Mouse (Mus musculus) myocyte (in vitro differentiated cells): ENCODE data around the gene Col4a1. TPM values are rescaled to one million over a fixed set of nuclear protein-coding genes. Genes with fewer than 3 reads are reported as not detected.

Experiments used
- H3K27me3 ChIP-seq: one replicate; pipeline ENCODE4 v1.6.1; 2011; ENCODE audit not compliant: control insufficient read depth, insufficient read depth, insufficient read length
- H3K36me3 ChIP-seq: one replicate; pipeline ENCODE4 v1.6.1; 2011; ENCODE audit not compliant: control insufficient read depth, insufficient read depth
- H3K4me2 ChIP-seq: one replicate; pipeline ENCODE4 v1.6.1; 2011; ENCODE audit warnings: low read depth, control low read depth
- H3K4me3 ChIP-seq: one replicate; pipeline ENCODE4 v1.5.1; 2011; ENCODE audit warnings: mild to moderate bottlenecking, control low read depth, moderate library complexity
- H3K79me2 ChIP-seq: one replicate; pipeline ENCODE4 v1.6.1; 2011; ENCODE audit not compliant: control insufficient read depth, insufficient read depth
- H3ac ChIP-seq: one replicate; pipeline ENCODE4 v1.6.1; 2011; ENCODE audit not compliant: control insufficient read depth, insufficient read length
- CEBPB ChIP-seq: IDR thresholded peaks from 2 replicates; pipeline ENCODE4 v1.6.1; 2011; ENCODE audit warnings: mild to moderate bottlenecking, moderate library complexity; ENCODE audit not compliant: poor library complexity, insufficient read depth, severe bottlenecking
- E2F4 ChIP-seq: IDR thresholded peaks from one replicate; pipeline ENCODE4 v1.6.1; 2011; ENCODE audit warnings: mild to moderate bottlenecking, control low read depth, moderate library complexity; ENCODE audit not compliant: insufficient read depth
- MAX ChIP-seq: IDR thresholded peaks from one replicate; pipeline ENCODE4 v1.6.1; 2011; ENCODE audit warnings: low read depth, mild to moderate bottlenecking, control low read depth
- MYOD1 ChIP-seq, 3 experiments: IDR thresholded peaks; one replicate each; pipeline ENCODE4 v1.6.1; 2011; ENCODE audit warnings: control low read depth in 2 of 3, low read depth in 2 of 3, mild to moderate bottlenecking in 2 of 3, moderate library complexity in 1 of 3; ENCODE audit not compliant: insufficient read length in 2 of 3, control insufficient read depth in 1 of 3
- MYOG ChIP-seq, 3 experiments: IDR thresholded peaks; one replicate each; pipeline ENCODE4 v1.6.1; 2011; ENCODE audit warnings: control low read depth in 2 of 3, low read depth in 2 of 3, mild to moderate bottlenecking in 2 of 3; ENCODE audit not compliant: insufficient read length in 2 of 3, control insufficient read depth in 1 of 3, insufficient read depth in 1 of 3
- POLR2A ChIP-seq: IDR thresholded peaks from one replicate; pipeline ENCODE4 v1.6.1; 2011; ENCODE audit warnings: low read depth, mild to moderate bottlenecking, control low read depth, moderate library complexity; ENCODE audit not compliant: insufficient read length
- POLR2AphosphoS2 ChIP-seq: IDR thresholded peaks from one replicate; pipeline ENCODE4 v1.6.1; 2011; ENCODE audit warnings: low read depth, control low read depth; ENCODE audit not compliant: insufficient read length
- REST ChIP-seq: IDR thresholded peaks from one replicate; pipeline ENCODE4 v1.6.1; 2011; ENCODE audit warnings: mild to moderate bottlenecking, control low read depth, moderate library complexity; ENCODE audit not compliant: insufficient read depth, insufficient read length
- SRF ChIP-seq: IDR thresholded peaks from one replicate; pipeline ENCODE4 v1.6.1; 2011; ENCODE audit warnings: low read depth; ENCODE audit not compliant: control insufficient read depth, insufficient read length
- TCF12 ChIP-seq: IDR thresholded peaks from one replicate; pipeline ENCODE4 v1.6.1; 2011; ENCODE audit warnings: mild to moderate bottlenecking, control low read depth; ENCODE audit not compliant: poor library complexity, insufficient read depth, severe bottlenecking
- TCF3 ChIP-seq: IDR thresholded peaks from one replicate; pipeline ENCODE4 v1.6.1; 2011; ENCODE audit warnings: low read depth, control low read depth; ENCODE audit not compliant: insufficient read length
- USF1 ChIP-seq: IDR thresholded peaks from one replicate; pipeline ENCODE4 v1.6.1; 2011; ENCODE audit warnings: low read depth, mild to moderate bottlenecking, control low read depth, moderate library complexity
- polyA plus RNA-seq: library from polyadenylated mRNA; unstranded; fragments of >200 nt; fragmentation: generic; extraction: Trizol; gene quantifications from one replicate; pipeline ENCODE4 v1.2.1, GENCODE M21; 2012; ENCODE audit warnings: missing spikeins

Gene Col4a1
- polyA plus RNA-seq, 1 experiment, result 34.8 TPM

DNA sequence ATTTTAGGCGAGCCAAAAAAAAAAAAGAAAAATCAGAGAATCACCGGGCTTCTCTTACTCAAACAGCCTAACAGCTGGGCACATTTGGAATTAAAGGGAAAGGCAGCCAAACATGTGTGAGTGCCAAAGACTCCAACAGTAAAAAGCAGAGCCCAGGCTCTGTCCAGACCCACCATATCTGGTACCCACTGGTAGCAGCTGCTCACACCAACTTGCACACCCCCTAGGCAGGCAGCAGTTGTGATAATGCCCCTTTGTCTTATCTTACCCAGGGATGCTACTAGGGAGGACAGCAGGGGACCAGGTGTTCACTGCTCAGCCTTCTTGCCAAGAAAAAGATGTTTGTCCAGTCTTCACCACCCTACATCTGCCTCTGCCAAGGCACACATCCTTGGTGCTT lies 71.1 kb downstream of the Col4a1 start:
- H3K4me3 ChIP-seq, result no peak overlapping the region
- peaks cover 4% of the 10 kb centered on the region for H3K36me3 ChIP-seq
- H3ac ChIP-seq, result no peak overlapping the region
- TF ChIP-seq MAX (no peak), MYOG (IDR thresholded peaks at IDR 0.05; ENCODE audit: control insufficient read depth in 1 of 3, insufficient read depth in 1 of 3, insufficient read length in 2 of 3, low read depth in 2 of 3) (no peak), POLR2A (no peak), REST (no peak), E2F4 (no peak), POLR2AphosphoS2 (no peak), TCF12 (no peak), TCF3 (no peak), CEBPB (no peak), MYOD1 (IDR thresholded peaks at IDR 0.05; ENCODE audit: control insufficient read depth in 1 of 3, insufficient read length in 2 of 3, low read depth in 2 of 3) (no peak), USF1 (no peak), SRF (no peak)
- no peaks in the 10 kb centered on the region for H3K27me3 ChIP-seq
- no peaks in the 10 kb centered on the region for H3K79me2 ChIP-seq
- H3K4me2 ChIP-seq, result no peak overlapping the region

DNA sequence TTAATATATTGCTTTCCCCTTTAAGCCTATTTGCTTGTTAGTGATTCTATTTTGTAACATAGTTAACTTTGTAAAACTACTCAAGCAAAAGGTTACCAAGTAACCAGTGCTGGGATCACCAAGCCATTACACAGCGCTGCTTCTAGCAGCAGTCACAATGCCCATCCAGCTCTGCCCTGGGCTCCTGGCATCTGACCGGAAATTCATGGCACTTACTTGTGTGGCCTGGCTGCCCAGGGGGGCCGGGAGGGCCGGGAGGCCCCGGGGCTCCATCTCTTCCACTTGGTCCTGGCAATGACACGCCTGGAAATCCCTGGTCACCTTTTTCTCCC lies 77.8 kb downstream of the Col4a1 start:
- TF ChIP-seq MYOD1 (IDR thresholded peaks at IDR 0.05; ENCODE audit: control insufficient read depth in 1 of 3, insufficient read length in 2 of 3, low read depth in 2 of 3), result no peak
- no peak for TF ChIP-seq POLR2AphosphoS2
- Histone ChIP-seq H3K4me2 (no peak overlapping the region), H3K4me3 (no peak overlapping the region), H3K36me3 (peaks cover 4% of the 10 kb centered on the region), H3K79me2 (no peaks in the 10 kb centered on the region), H3ac (no peak overlapping the region), H3K27me3 (no peaks in the 10 kb centered on the region)

DNA sequence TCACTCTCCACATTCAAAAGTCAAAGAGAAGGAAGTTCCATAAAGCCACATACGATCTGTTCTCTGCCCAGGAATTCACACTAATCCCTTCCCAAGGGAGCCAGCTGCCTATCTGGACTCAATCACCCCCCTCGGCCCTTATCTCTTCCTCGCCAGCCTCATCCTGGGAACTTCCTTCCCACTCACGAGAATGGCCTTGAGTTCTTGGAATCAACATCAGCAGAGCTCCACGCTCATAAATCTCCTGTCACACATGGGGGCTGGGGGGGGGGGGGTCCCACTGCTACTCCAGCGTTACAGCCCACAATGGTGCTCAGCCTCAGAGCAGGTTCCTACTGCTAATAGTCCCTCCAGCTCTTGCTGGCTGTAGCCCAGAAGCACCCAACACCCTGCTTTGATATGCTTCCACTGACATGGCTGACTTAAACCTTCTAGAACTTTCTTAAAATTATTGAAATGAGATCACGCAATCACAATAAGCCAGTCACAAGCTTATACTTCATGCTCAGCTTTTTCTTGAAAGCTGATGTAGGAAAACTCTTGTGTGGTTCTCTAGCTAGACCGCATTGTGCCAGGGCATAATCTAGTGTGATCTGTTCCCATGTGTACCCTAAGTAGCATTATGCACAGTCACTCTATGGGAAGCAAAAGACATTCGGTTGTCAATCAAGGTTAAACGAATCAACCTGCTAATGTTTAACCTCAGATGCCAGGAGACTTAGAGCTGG lies 78.3 kb downstream of the Col4a1 start:
- Histone ChIP-seq H3K79me2 (no peaks in the 10 kb centered on the region), H3K36me3 (no peaks in the 10 kb centered on the region), H3K27me3 (no peaks in the 10 kb centered on the region), H3K4me3 (no peak overlapping the region), H3K4me2 (no peak overlapping the region), H3ac (no peak overlapping the region)
- TF ChIP-seq TCF3, result no peak
- TF ChIP-seq MYOG (IDR thresholded peaks at IDR 0.05; ENCODE audit: control insufficient read depth in 1 of 3, insufficient read depth in 1 of 3, insufficient read length in 2 of 3, low read depth in 2 of 3), result no peak

DNA sequence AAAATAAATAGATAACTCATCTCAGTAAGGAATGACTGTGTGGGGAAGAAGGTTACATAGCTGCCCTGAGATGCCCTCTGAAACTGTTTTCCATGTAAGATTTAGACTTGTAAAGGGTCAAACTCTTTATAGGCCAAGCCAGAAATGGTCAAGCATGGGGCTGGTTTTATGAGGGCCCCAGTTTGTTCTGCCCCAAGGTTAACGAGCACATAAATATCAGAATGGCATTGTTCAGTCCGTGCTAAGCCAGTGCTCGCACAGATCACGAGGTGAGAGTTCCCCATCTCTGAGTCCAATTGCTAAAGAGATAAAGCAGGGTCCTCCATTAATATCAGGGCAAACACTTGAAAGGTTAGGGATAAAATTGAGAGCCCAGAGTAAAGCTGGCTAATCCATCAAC lies 79.6 kb downstream of the Col4a1 start:
- Histone ChIP-seq H3K4me3 (no peak overlapping the region), H3K27me3 (no peaks in the 10 kb centered on the region), H3K36me3 (no peaks in the 10 kb centered on the region), H3K79me2 (no peaks in the 10 kb centered on the region), H3ac (no peak overlapping the region), H3K4me2 (no peak overlapping the region)
- TF ChIP-seq TCF3 (no peak), E2F4 (no peak)

DNA sequence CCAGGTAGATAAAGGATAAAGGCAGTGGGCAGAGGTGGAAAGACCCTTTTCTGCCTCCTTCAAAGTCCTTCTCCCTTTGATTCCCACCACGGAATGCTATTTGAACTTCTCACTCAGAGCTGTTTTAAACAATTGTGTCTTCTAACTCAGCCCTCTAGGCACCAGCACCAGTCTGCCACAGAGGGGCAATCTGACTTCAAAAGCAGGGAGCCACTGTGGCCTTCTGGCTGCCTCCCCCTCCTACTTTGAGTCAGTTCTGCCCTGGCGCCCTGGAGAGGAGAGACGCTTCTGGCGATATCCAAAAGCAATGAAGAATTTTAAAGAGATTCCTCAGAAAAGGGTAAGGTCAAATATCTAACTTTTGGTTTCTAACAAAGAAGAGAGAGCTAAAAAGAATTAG lies 82.3 kb downstream of the Col4a1 start:
- TF ChIP-seq TCF12, result no peak
- TF ChIP-seq MAX, result no peak
- no peak for TF ChIP-seq CEBPB
- no peak for TF ChIP-seq POLR2A
- TF ChIP-seq REST, result no peak
- no peak for TF ChIP-seq TCF3
- no peak for TF ChIP-seq USF1
- TF ChIP-seq MYOD1 (IDR thresholded peaks at IDR 0.05; ENCODE audit: control insufficient read depth in 1 of 3, insufficient read length in 2 of 3, low read depth in 2 of 3), result no peak
- TF ChIP-seq MYOG (IDR thresholded peaks at IDR 0.05; ENCODE audit: control insufficient read depth in 1 of 3, insufficient read depth in 1 of 3, insufficient read length in 2 of 3, low read depth in 2 of 3), result no peak
- TF ChIP-seq POLR2AphosphoS2, result no peak
- no peak for TF ChIP-seq E2F4
- TF ChIP-seq SRF, result no peak
- Histone ChIP-seq H3K4me2 (no peak overlapping the region), H3K36me3 (no peaks in the 10 kb centered on the region), H3ac (no peak overlapping the region), H3K79me2 (no peaks in the 10 kb centered on the region), H3K27me3 (no peaks in the 10 kb centered on the region), H3K4me3 (no peak overlapping the region)

DNA sequence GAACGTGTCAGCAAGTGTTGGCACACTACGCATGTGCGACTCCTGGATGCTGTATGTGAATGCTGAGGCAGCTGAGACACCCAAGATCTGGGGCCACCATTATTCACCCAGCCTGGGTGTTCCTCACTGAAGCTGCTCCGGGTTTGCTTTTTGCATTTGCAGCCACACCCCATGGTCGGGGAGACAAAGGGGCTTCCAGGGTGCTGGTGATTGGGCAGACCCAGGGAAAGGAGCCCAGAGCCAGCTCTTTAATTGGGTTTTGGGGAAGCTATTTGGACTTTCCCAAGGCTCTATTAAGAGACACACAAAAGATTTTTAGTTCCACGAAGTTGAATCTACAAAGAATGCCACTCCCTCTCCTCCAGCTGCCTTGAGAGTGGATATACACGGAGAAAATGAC lies 85.2 kb downstream of the Col4a1 start:
- Histone ChIP-seq H3ac (no peak overlapping the region), H3K36me3 (no peaks in the 10 kb centered on the region), H3K79me2 (no peaks in the 10 kb centered on the region), H3K4me3 (no peak overlapping the region), H3K4me2 (no peak overlapping the region), H3K27me3 (no peaks in the 10 kb centered on the region)
- no peak for TF ChIP-seq POLR2A
- no peak for TF ChIP-seq SRF
- TF ChIP-seq REST, result no peak
- TF ChIP-seq MYOG (IDR thresholded peaks at IDR 0.05; ENCODE audit: control insufficient read depth in 1 of 3, insufficient read depth in 1 of 3, insufficient read length in 2 of 3, low read depth in 2 of 3), result no peak
- TF ChIP-seq TCF12, result no peak
- no peak for TF ChIP-seq MAX
- no peak for TF ChIP-seq USF1
- TF ChIP-seq CEBPB, result no peak
- TF ChIP-seq POLR2AphosphoS2, result no peak
- no peak for TF ChIP-seq TCF3
- TF ChIP-seq MYOD1 (IDR thresholded peaks at IDR 0.05; ENCODE audit: control insufficient read depth in 1 of 3, insufficient read length in 2 of 3, low read depth in 2 of 3), result no peak
- no peak for TF ChIP-seq E2F4
